Mouse (Mus musculus) cerebellum, adult 2 months (tissue): ENCODE measurements around the gene Cacnb1.

ENCODE experiments used
- CTCF ChIP-seq: fragments of 200-500 bp; IDR thresholded peaks from 2 replicates; pipeline ENCODE4 v1.5.1; 2011; ENCODE audit warnings: low read depth, mild to moderate bottlenecking, control low read depth, low read length, moderate library complexity, borderline replicate concordance; ENCODE audit not compliant: insufficient read depth
- POLR2A ChIP-seq: fragments of 200-500 bp; IDR thresholded peaks from 2 replicates; pipeline ENCODE4 v1.6.1; 2011; ENCODE audit warnings: low read length, control low read depth, borderline replicate concordance; ENCODE audit not compliant: insufficient read depth

DNA sequence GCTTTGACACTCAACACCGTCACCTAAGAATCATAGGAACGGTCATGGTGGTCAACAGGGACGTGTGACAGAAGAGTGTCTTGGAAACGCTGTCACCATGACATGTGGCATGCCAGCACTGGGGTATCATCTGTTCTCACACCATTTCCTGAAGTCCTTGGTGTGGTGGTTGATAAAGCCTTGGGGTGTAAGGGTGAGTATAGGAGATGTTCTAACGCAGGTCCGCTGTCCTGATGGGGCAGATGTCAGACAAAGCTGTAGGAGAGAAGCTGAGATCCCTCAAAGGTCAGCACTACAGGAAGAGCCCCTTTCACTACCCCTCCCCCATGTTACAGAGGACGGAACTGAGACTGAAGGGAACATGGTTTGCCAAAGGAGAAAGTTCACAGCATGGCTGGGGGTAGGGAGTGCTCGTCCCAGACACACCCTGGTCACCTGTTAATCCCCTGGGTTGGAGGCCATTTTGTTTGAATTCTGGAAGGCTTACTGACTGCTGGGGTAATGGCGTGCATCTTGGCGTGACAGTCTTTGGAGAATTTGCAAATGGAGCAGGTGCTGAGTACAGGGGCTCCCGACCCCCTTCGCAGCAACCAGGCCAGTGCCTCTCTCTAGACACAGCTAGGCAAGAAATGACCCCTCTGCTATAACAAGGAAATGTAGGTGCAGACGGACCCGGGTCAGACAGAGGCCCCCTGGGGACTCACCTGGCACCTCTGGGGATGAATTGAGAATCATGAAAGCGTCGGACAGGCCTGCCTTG, 69.5 kb downstream of the Cacnb1 start:
- no peak for TF ChIP-seq CTCF
- TF ChIP-seq POLR2A: no peak
